Mouse (Mus musculus) midbrain, embryonic 12.5 days (tissue): ENCODE data around the gene Foxo1. TPM values are rescaled to one million over a fixed set of nuclear protein-coding genes. Genes with fewer than 3 reads are reported as not detected.

ENCODE experiments used
- ATAC-seq: fragments of 200-750 bp; cut with Nextera tagmentation; 2 replicates; pipeline ENCODE4 v1.8.0; 2017; ENCODE audit warnings: low read depth, moderate TSS enrichment, moderate library complexity; ENCODE audit not compliant: low FRiP score
- H3K27ac ChIP-seq: fragments of 300-500 bp; sonication (generic); replicated peaks from 2 replicates; pipeline ENCODE4 v1.5.1; 2016; ENCODE audit warnings: mild to moderate bottlenecking
- H3K27me3 ChIP-seq: fragments of 300-500 bp; sonication (generic); 2 replicates; pipeline ENCODE4 v1.6.1; 2016; ENCODE audit warnings: mild to moderate bottlenecking
- H3K36me3 ChIP-seq: fragments of 300-500 bp; sonication (generic); 2 replicates; pipeline ENCODE4 v1.6.1; 2016
- H3K4me1 ChIP-seq: fragments of 300-500 bp; sonication (generic); 2 replicates; pipeline ENCODE4 v1.6.1; 2016
- H3K4me2 ChIP-seq: fragments of 300-500 bp; sonication (generic); replicated peaks from 2 replicates; pipeline ENCODE4 v1.6.1; 2016; ENCODE audit warnings: mild to moderate bottlenecking, moderate library complexity
- H3K4me3 ChIP-seq: fragments of 300-500 bp; sonication (generic); 2 replicates; pipeline ENCODE4 v1.5.1; 2016; ENCODE audit warnings: mild to moderate bottlenecking
- H3K9ac ChIP-seq: fragments of 300-500 bp; sonication (generic); replicated peaks from 2 replicates; pipeline ENCODE4 v1.6.1; 2016; ENCODE audit warnings: mild to moderate bottlenecking, moderate library complexity
- H3K9me3 ChIP-seq: fragments of 300-500 bp; sonication (generic); 2 replicates; pipeline ENCODE4 v1.6.1; 2016; ENCODE audit warnings: mild to moderate bottlenecking
- WGBS: fragments of 180-500 bp; shearing (Covaris S2); methylation state at CpG from one replicate; pipeline ENCODE4 v1.1.7; 2016; 5-methylcytosine and 5-hydroxymethylcytosine counted together
- polyA plus RNA-seq: library from polyadenylated mRNA; unstranded; fragments of >200 nt; fragmentation: Nextera tagmentation; extraction: Ambion mirVana; gene quantifications from 2 replicates; pipeline ENCODE4 v1.2.1, GENCODE M21; 2016

Foxo1 gene
- polyA plus RNA-seq, 1 experiment from 2014 or later = 3.6 TPM

- Histone ChIP-seq H3K4me3 (no peak overlapping the region), H3K4me1 (no peaks in the 10 kb centered on the region), H3K36me3 (no peaks in the 10 kb centered on the region), H3K9me3 (no peaks in the 10 kb centered on the region), H3K4me2 (no peak overlapping the region), H3K27me3 (no peaks in the 10 kb centered on the region), H3K9ac (no peak overlapping the region), H3K27ac (no peak overlapping the region)
- WGBS = 89% methylated on average over 13 of the region's 13 CpGs
- no peak for ATAC-seq
Observed at GRCm38 (mm10) chr3:52327146-52327545, 59.0 kb downstream of the Foxo1 start.

GRCm38 (mm10) chr3:52331709-52332108 is 63.6 kb downstream of the Foxo1 start:
- H3K4me2 ChIP-seq = no peak overlapping the region
- H3K4me1 ChIP-seq = no peaks in the 10 kb centered on the region
- no peaks in the 10 kb centered on the region for H3K9me3 ChIP-seq
- no peak overlapping the region for H3K9ac ChIP-seq
- WGBS = 88% methylated on average over 1 of the region's 1 CpGs
- H3K36me3 ChIP-seq = no peaks in the 10 kb centered on the region
- no peak overlapping the region for H3K4me3 ChIP-seq
- H3K27me3 ChIP-seq = no peaks in the 10 kb centered on the region
- no peak for ATAC-seq
- H3K27ac ChIP-seq = no peak overlapping the region

- 90% methylated on average over 4 of the region's 4 CpGs for WGBS
- ATAC-seq = no peak
- no peaks in the 10 kb centered on the region for H3K36me3 ChIP-seq
- H3K9ac ChIP-seq = no peak overlapping the region
- H3K27ac ChIP-seq = no peak overlapping the region
- H3K4me1 ChIP-seq = peaks cover 7% of the 10 kb centered on the region
- H3K4me3 ChIP-seq = no peak overlapping the region
- H3K27me3 ChIP-seq = no peaks in the 10 kb centered on the region
- no peaks in the 10 kb centered on the region for H3K9me3 ChIP-seq
- no peak overlapping the region for H3K4me2 ChIP-seq
Observed at GRCm38 (mm10) chr3:52338761-52339160, 70.6 kb downstream of the Foxo1 start.

GRCm38 (mm10) chr3:52340336-52341034 is 72.3 kb downstream of the Foxo1 start:
- H3K9me3 ChIP-seq = no peaks in the 10 kb centered on the region
- H3K27me3 ChIP-seq = no peaks in the 10 kb centered on the region
- 92% methylated on average over 12 of the region's 12 CpGs for WGBS
- H3K4me1 ChIP-seq = peaks cover 7% of the 10 kb centered on the region
- H3K9ac ChIP-seq = no peak overlapping the region
- ATAC-seq = no peak
- H3K36me3 ChIP-seq = no peaks in the 10 kb centered on the region
- no peak overlapping the region for H3K27ac ChIP-seq
- H3K4me2 ChIP-seq = no peak overlapping the region
- H3K4me3 ChIP-seq = no peak overlapping the region

- H3K9ac ChIP-seq = no peak overlapping the region
- H3K27ac ChIP-seq = no peak overlapping the region
- H3K4me2 ChIP-seq = no peak overlapping the region
- H3K27me3 ChIP-seq = no peaks in the 10 kb centered on the region
- no peaks in the 10 kb centered on the region for H3K36me3 ChIP-seq
- H3K4me1 ChIP-seq = peaks cover 7% of the 10 kb centered on the region
- no peak for ATAC-seq
- H3K9me3 ChIP-seq = no peaks in the 10 kb centered on the region
- 65% methylated on average over 3 of the region's 3 CpGs for WGBS
- no peak overlapping the region for H3K4me3 ChIP-seq
Observed at GRCm38 (mm10) chr3:52342226-52342625, 74.1 kb downstream of the Foxo1 start.

GRCm38 (mm10) chr3:52342801-52343200 is 74.7 kb downstream of the Foxo1 start:
- Histone ChIP-seq H3K4me2 (no peak overlapping the region), H3K4me1 (peaks cover 7% of the 10 kb centered on the region), H3K27me3 (no peaks in the 10 kb centered on the region), H3K9me3 (no peaks in the 10 kb centered on the region), H3K36me3 (no peaks in the 10 kb centered on the region), H3K27ac (no peak overlapping the region), H3K4me3 (no peak overlapping the region), H3K9ac (no peak overlapping the region)
- ATAC-seq = no peak
- 17% methylated on average over 3 of the region's 3 CpGs for WGBS

GRCm38 (mm10) chr3:52343270-52344070 is 75.3 kb downstream of the Foxo1 start:
- H3K27ac ChIP-seq = no peak overlapping the region
- WGBS = 82% methylated on average over 6 of the region's 6 CpGs
- no peak overlapping the region for H3K4me3 ChIP-seq
- ATAC-seq = no peak
- H3K9ac ChIP-seq = no peak overlapping the region
- H3K27me3 ChIP-seq = no peaks in the 10 kb centered on the region
- H3K4me1 ChIP-seq = peaks cover 7% of the 10 kb centered on the region
- no peaks in the 10 kb centered on the region for H3K36me3 ChIP-seq
- no peaks in the 10 kb centered on the region for H3K9me3 ChIP-seq
- no peak overlapping the region for H3K4me2 ChIP-seq

- ATAC-seq = no peak
- Histone ChIP-seq H3K4me3 (no peak overlapping the region), H3K9ac (no peak overlapping the region), H3K27ac (no peak overlapping the region), H3K9me3 (no peaks in the 10 kb centered on the region), H3K27me3 (no peaks in the 10 kb centered on the region), H3K4me1 (peaks cover 7% of the 10 kb centered on the region), H3K36me3 (no peaks in the 10 kb centered on the region), H3K4me2 (no peak overlapping the region)
- 95% methylated on average over 11 of the region's 11 CpGs for WGBS
Observed at GRCm38 (mm10) chr3:52345881-52346280, 77.7 kb downstream of the Foxo1 start.

GRCm38 (mm10) chr3:52346986-52347710 is 79.0 kb downstream of the Foxo1 start:
- Histone ChIP-seq H3K9me3 (no peaks in the 10 kb centered on the region), H3K4me2 (no peak overlapping the region), H3K27ac (no peak overlapping the region), H3K9ac (no peak overlapping the region), H3K4me1 (peaks cover 7% of the 10 kb centered on the region), H3K4me3 (no peak overlapping the region), H3K36me3 (no peaks in the 10 kb centered on the region), H3K27me3 (no peaks in the 10 kb centered on the region)
- no peak for ATAC-seq
- 83% methylated on average over 4 of the region's 4 CpGs for whole genome bisulfite sequencing

GRCm38 (mm10) chr3:52347980-52348622 is 80.0 kb downstream of the Foxo1 start:
- H3K9me3 ChIP-seq = no peaks in the 10 kb centered on the region
- peaks cover 1% of the 10 kb centered on the region; the same call in 1 of the 2 replicates for H3K4me1 ChIP-seq
- 67% methylated on average over 10 of the region's 10 CpGs for WGBS
- no peaks in the 10 kb centered on the region for H3K36me3 ChIP-seq
- no peak overlapping the region for H3K27ac ChIP-seq
- ATAC-seq = no peak
- no peak overlapping the region for H3K9ac ChIP-seq
- no peaks in the 10 kb centered on the region for H3K27me3 ChIP-seq
- H3K4me3 ChIP-seq = no peak overlapping the region
- no peak overlapping the region for H3K4me2 ChIP-seq

GRCm38 (mm10) chr3:52350636-52351035 is 82.5 kb downstream of the Foxo1 start:
- no peaks in the 10 kb centered on the region for H3K4me1 ChIP-seq
- no peak overlapping the region for H3K4me2 ChIP-seq
- H3K9ac ChIP-seq = no peak overlapping the region
- no peak for ATAC-seq
- H3K27ac ChIP-seq = no peak overlapping the region
- no peaks in the 10 kb centered on the region for H3K27me3 ChIP-seq
- H3K4me3 ChIP-seq = no peak overlapping the region
- 84% methylated on average over 8 of the region's 8 CpGs for whole genome bisulfite sequencing
- H3K36me3 ChIP-seq = no peaks in the 10 kb centered on the region
- H3K9me3 ChIP-seq = no peaks in the 10 kb centered on the region

GRCm38 (mm10) chr3:52351901-52352300 is 83.8 kb downstream of the Foxo1 start:
- 82% methylated on average over 9 of the region's 9 CpGs for WGBS
- no peak for ATAC-seq
- Histone ChIP-seq H3K4me1 (no peaks in the 10 kb centered on the region), H3K27ac (no peak overlapping the region), H3K4me2 (no peak overlapping the region), H3K27me3 (no peaks in the 10 kb centered on the region), H3K9me3 (no peaks in the 10 kb centered on the region), H3K36me3 (no peaks in the 10 kb centered on the region), H3K4me3 (no peak overlapping the region), H3K9ac (no peak overlapping the region)
